Mouse (Mus musculus): ENCODE data around the gene Col24a1.
"Not testable (repeated sequence)": the region's sequence is repeated elsewhere in the genome, so short reads cannot be mapped to it uniquely, and the experiment has no call there.

Gene Col24a1

GRCm38 (mm10) chr3:145356865-145357487, 64.7 kb downstream of the Col24a1 start:
- no peak for DNase-seq

GRCm38 (mm10) chr3:145365227-145365626, 73.0 kb downstream of the Col24a1 start:
- peak; percentile 7 for DNase-seq

GRCm38 (mm10) chr3:145367176-145367717, 75.0 kb downstream of the Col24a1 start:
- no peak for DNase-seq

GRCm38 (mm10) chr3:145376298-145376697, 84.0 kb downstream of the Col24a1 start:
- no peak for DNase-seq

GRCm38 (mm10) chr3:145383095-145383494, 90.8 kb downstream of the Col24a1 start:
- DNase-seq = no peak

- DNase-seq = no peak
Measured at GRCm38 (mm10) chr3:145386434-145386833, 94.2 kb downstream of the Col24a1 start.

- no peak for DNase-seq
Measured at GRCm38 (mm10) chr3:145390681-145391080, 98.4 kb downstream of the Col24a1 start.

GRCm38 (mm10) chr3:145391986-145392659, 99.9 kb downstream of the Col24a1 start:
- DNase-seq = no peak

GRCm38 (mm10) chr3:145399173-145399572, 106.9 kb downstream of the Col24a1 start:
- DNase-seq = no peak

GRCm38 (mm10) chr3:145402257-145402656, 110.0 kb downstream of the Col24a1 start:
- DNase-seq = no peak

GRCm38 (mm10) chr3:145402994-145403393, 110.7 kb downstream of the Col24a1 start:
- no peak for DNase-seq

- DNase-seq = peak; percentile 39
Measured at GRCm38 (mm10) chr3:145408045-145408444, 115.8 kb downstream of the Col24a1 start.

- no peak for DNase-seq
Measured at GRCm38 (mm10) chr3:145412137-145412536, 119.9 kb downstream of the Col24a1 start.

GRCm38 (mm10) chr3:145414362-145414761, 122.1 kb downstream of the Col24a1 start:
- no peak for DNase-seq

GRCm38 (mm10) chr3:145417809-145418208, 125.5 kb downstream of the Col24a1 start:
- no peak for DNase-seq

- DNase-seq = no peak
Measured at GRCm38 (mm10) chr3:145420421-145420820, 128.1 kb downstream of the Col24a1 start.

- no peak for DNase-seq
Measured at GRCm38 (mm10) chr3:145422044-145422443, 129.8 kb downstream of the Col24a1 start.

GRCm38 (mm10) chr3:145438352-145438751, 146.1 kb downstream of the Col24a1 start:
- peak; percentile 65 for DNase-seq

- DNase-seq = peak; percentile 7
Measured at GRCm38 (mm10) chr3:145439086-145439485, 146.8 kb downstream of the Col24a1 start.

- DNase-seq = no peak
Measured at GRCm38 (mm10) chr3:145440993-145441392, 148.7 kb downstream of the Col24a1 start.

- DNase-seq = peak; percentile 50
Measured at GRCm38 (mm10) chr3:145442268-145442667, 150.0 kb downstream of the Col24a1 start.

GRCm38 (mm10) chr3:145443167-145443566, 150.9 kb downstream of the Col24a1 start:
- DNase-seq = not testable (repeated sequence)

GRCm38 (mm10) chr3:145457039-145457438, 164.8 kb downstream of the Col24a1 start:
- no peak for DNase-seq

- DNase-seq = peak; percentile 26
Measured at GRCm38 (mm10) chr3:145462351-145462750, 170.1 kb downstream of the Col24a1 start.
